Mouse (Mus musculus) natural killer cell, adult 2 months (primary cell): ENCODE measurements around the gene Rpgr.

ENCODE experiments used
- DNase-seq, 2 experiments: peaks; one replicate each; pipeline ENCODE4 v3.0.0; 2022; ENCODE audit warnings: low spot score in 2 of 2

The Rpgr gene

DNA sequence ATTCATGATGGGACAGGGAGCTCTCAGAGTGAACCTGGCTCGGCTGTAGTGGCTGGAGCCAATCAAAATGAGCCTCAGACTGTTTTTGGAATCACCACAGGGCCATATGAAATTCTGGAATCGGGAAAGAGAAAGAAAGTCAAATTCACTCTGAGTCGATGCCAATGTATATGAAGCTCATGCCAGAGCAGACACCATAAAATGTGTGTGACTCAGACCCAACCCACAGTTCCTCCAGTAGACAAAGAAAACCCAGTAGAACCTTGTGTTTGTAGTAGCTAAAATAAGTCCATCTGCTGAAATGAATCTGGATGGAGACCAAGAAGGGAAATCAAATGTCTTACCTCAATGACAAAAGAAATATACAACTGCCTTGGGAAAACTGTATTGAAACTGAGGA is 142.8 kb downstream of the Rpgr start:
- no peak for DNase-seq

DNA sequence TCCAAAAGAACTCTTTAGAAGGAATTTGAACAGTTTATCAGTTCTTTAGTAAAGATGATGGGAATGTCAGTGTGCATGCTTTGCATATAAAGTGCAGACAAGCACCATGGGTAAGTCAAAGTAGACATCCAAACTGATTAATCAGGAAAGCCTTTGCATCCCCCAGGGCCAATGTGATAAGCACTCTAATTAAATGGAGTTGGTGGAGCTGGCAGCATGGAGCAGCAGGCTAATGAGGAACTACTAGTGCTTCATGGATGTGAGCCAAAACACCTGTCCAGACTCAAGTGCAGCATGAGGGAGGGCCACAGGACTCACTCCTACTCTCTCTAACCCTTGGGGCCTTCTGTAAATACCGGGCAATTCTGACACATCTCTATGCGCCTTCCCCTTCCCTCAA is 145.2 kb downstream of the Rpgr start:
- DNase-seq: no peak

- no peak for DNase-seq
These were observed 146.0 kb downstream of the Rpgr start for GRCm38 (mm10) chrX:10070689-10071088.

DNA sequence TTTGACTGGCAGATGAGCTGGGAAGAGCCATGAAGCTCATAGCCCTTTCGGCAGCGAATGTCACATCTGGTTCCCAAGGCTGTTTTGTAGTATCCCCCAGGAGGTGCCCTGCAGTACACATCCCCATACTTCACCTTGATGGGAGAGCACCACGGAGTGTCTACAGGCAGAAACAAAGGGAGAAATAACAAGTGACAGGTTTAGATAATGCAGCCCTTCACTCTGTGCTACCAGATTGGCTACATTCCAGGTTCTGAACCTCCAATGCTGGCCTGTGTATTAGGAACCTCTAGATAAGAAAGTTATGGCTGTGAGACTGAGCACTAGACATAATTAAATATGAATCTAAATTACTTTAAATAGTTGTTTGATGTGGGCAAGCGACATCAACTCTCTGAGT is 147.3 kb downstream of the Rpgr start:
- no peak for DNase-seq

DNA sequence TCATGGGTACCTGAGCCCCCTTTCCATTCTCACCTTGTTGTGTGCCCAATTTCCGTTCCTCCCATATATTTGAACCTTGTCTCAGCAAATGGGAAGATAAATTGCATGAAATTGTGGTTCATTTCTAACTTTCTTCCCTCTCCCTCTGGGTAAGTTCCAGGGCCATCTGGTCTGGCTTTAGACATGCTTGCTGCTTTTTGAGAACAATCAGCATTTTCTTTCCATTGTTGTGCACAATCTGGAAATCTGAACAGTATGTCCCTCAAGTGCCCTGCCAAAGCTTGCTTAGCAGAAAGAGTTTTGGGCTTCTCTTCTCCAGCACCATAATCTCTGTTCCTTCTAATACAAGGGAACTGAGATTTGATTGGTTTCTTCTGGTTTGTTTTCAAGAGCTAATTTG is 152.9 kb downstream of the Rpgr start:
- no peak for DNase-seq

DNA sequence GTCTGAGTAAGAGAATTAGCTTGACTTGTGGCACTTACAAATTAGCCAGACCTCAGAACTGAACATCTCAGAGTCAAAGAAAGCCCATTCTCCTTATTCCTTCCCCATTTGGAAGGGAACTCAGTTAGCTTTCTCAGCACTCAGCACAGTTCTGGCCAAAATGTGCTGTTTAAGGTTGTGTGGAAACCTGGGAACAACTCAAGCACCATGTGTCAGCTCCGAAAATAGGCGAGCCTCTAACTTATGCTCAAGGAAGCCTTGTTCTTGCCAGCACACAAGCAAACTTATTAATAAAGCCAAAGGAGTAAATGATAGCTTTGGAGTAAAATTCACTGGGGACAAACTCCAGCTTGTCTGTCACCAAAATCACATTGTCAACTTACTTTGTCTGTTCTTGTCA is 153.4 kb downstream of the Rpgr start:
- DNase-seq: no peak

DNA sequence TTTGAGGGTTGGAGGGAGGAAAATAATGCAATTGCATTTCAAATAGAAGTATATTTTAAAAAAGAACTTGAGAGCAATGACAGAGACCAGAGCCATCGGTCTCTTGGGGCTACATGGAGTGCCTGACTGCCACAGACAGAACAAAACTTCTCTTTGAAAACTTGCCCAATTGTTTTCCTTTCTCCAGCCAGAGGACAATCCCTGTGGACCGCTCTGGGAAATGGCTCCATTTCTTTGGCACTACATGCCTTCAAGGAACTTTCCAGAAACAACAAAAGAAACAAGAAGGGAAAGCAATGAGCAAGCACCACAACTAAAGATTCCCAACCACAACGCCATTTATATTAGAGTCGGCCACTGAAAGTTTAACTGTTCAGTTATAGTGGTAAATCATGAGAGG is 154.5 kb downstream of the Rpgr start:
- no peak for DNase-seq

DNA sequence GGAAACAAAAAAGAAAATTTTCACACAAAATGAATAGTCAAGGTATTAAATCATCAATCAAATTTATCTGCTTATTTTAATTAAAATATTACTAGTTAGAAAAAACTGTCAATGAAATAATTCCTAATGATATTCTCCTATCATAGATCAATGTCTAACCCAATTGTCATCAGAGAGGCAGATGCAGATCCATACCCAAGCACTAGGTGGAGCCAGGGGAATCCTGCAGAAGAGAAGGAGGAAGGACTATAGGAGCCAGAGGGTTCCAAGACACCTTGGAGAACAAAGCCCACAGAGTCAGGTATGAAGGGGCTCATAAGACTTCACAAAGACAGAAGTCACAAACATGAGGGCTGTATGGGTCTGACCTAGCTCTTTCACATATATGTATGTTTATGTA is 182.1 kb downstream of the Rpgr start:
- no peak for DNase-seq
